ENCODE assay signal across 8 mouse cellular contexts in genomic region chr16:30549966-30550747, GRCm38 (mm10). TPM values are rescaled to one million over a fixed set of nuclear protein-coding genes. Genes with fewer than 3 reads are reported as not detected.
A peak's percentile ranks its signal among the peaks of the same experiment; 100 is the strongest.
DNase-seq lines count a peak whose midpoint lies in the region; ATAC-seq lines count a peak whose summit lies in the region.

No protein-coding gene starts in this region.

- peaks cover 24% of the 10 kb centered on the region for H3K27me3 ChIP-seq in forebrain, embryonic 10.5 days (ENCODE audit: poor library complexity, severe bottlenecking)
- no peaks in the 10 kb centered on the region for H3K27me3 ChIP-seq in heart, embryonic 15.5 days
- peaks cover 66% of the 10 kb centered on the region for H3K27me3 ChIP-seq in liver, embryonic 12.5 days (replicated peaks)
- H3K27me3 ChIP-seq in splenic B cell, adult 2 months (ENCODE audit: control insufficient read depth, insufficient read depth, low read length, poor library complexity, severe bottlenecking) = no peaks in the 10 kb centered on the region; the same call in 1 of the 2 replicates

- under 1% methylated on average over 63 of the region's 63 CpGs for WGBS in forebrain, embryonic 10.5 days
- under 1% methylated on average over 59 of the region's 63 CpGs for WGBS in heart, embryonic 15.5 days
- WGBS in liver, embryonic 12.5 days (ENCODE audit: insufficient replicate concordance) = 3% methylated on average over 63 of the region's 63 CpGs

- DNase-seq in CD8-positive naive resting alpha-beta T cell, adult 2 months (ENCODE audit: low read depth in 2 of 2, low spot score in 2 of 2) = peak; percentile 67 to 68
- peak; percentile 38 for DNase-seq in c-Kit-negative CD71-positive TER-119-positive erythroid progenitor cells, embryonic 14.5 days (ENCODE audit: low read depth, low spot score)
- peak; percentile 80 for DNase-seq in forebrain, embryonic 10.5 days (ENCODE audit: extremely low spot score, low spot score)
- DNase-seq in kidney, postnatal 10 days = peak; percentile 90
- peak; percentile 82 for DNase-seq in naive thymus-derived CD4-positive, alpha-beta T cell, adult 2 months (ENCODE audit: low read depth)
- peak; percentile 77 for DNase-seq in splenic B cell, adult 2 months (ENCODE audit: low read depth, low spot score)

- peaks cover 14% of the 10 kb centered on the region; the same call in 1 of the 2 replicates for H3K9me3 ChIP-seq in forebrain, embryonic 10.5 days
- H3K9me3 ChIP-seq in heart, embryonic 15.5 days (replicated peaks) = peaks cover 4% of the 10 kb centered on the region
- no peaks in the 10 kb centered on the region for H3K9me3 ChIP-seq in liver, embryonic 12.5 days (replicated peaks)

- H3K9ac ChIP-seq in heart, embryonic 15.5 days = peak overlapping the region; percentile 96
- peak overlapping the region; percentile 74 for H3K9ac ChIP-seq in liver, embryonic 12.5 days

- peak overlapping the region; percentile 78 for H3K4me3 ChIP-seq in forebrain, embryonic 10.5 days
- H3K4me3 ChIP-seq in heart, embryonic 15.5 days = peak overlapping the region; percentile 84
- peak overlapping the region; percentile 67 for H3K4me3 ChIP-seq in liver, embryonic 12.5 days

- H3K36me3 ChIP-seq in forebrain, embryonic 10.5 days (replicated peaks) = peaks cover 30% of the 10 kb centered on the region
- H3K36me3 ChIP-seq in heart, embryonic 15.5 days = peaks cover 23% of the 10 kb centered on the region; the same call in 1 of the 2 replicates
- peaks cover 4% of the 10 kb centered on the region; the same call in 1 of the 2 replicates for H3K36me3 ChIP-seq in liver, embryonic 12.5 days
- H3K36me3 ChIP-seq in splenic B cell, adult 2 months (ENCODE audit: control insufficient read depth, insufficient read depth, low read length, poor library complexity, severe bottlenecking) = no peaks in the 10 kb centered on the region

- peak; percentile 76 for ATAC-seq in heart, embryonic 15.5 days (replicated peaks; ENCODE audit: insufficient number of reproducible peaks, insufficient read depth, low FRiP score, low read depth)
- peak; percentile 87 for ATAC-seq in liver, embryonic 12.5 days

- peak overlapping the region; percentile 80 for H3K4me2 ChIP-seq in heart, embryonic 15.5 days
- H3K4me2 ChIP-seq in liver, embryonic 12.5 days = peak overlapping the region; percentile 98

- H3K27ac ChIP-seq in forebrain, embryonic 10.5 days = peak overlapping the region; percentile 94
- peak overlapping the region; percentile 72 for H3K27ac ChIP-seq in heart, embryonic 15.5 days
- H3K27ac ChIP-seq in liver, embryonic 12.5 days = no peak overlapping the region

- H3K4me1 ChIP-seq in forebrain, embryonic 10.5 days = peaks cover 30% of the 10 kb centered on the region
- peaks cover 34% of the 10 kb centered on the region for H3K4me1 ChIP-seq in heart, embryonic 15.5 days (replicated peaks)
- H3K4me1 ChIP-seq in liver, embryonic 12.5 days = peaks cover 23% of the 10 kb centered on the region

RNA-seq across cellular contexts. Expression of gene Tmem44, which starts 0.5 kb away (rescaled TPM):
- 18.8 and 19.9 TPM in 2 replicates for polyA plus RNA-seq in forebrain, embryonic 10.5 days (2016; fragmentation: Nextera tagmentation; extraction: Ambion mirVana)
- polyA plus RNA-seq in heart, embryonic 15.5 days (2015; fragmentation: Nextera tagmentation; extraction: Ambion mirVana) = 19.3 and 22.2 TPM in 2 replicates
- 1.5 and 1.7 TPM in 2 replicates for polyA plus RNA-seq in liver, embryonic 12.5 days (2016; fragmentation: Nextera tagmentation; extraction: Ambion mirVana)

RNA-seq across cellular contexts. Expression of gene Lsg1, which starts 37.2 kb away (rescaled TPM):
- polyA plus RNA-seq in forebrain, embryonic 10.5 days (2016; fragmentation: Nextera tagmentation; extraction: Ambion mirVana) = 86.6 and 87.4 TPM in 2 replicates
- 34.8 and 36.2 TPM in 2 replicates for polyA plus RNA-seq in heart, embryonic 15.5 days (2015; fragmentation: Nextera tagmentation; extraction: Ambion mirVana)
- 49.2 and 50.9 TPM in 2 replicates for polyA plus RNA-seq in liver, embryonic 12.5 days (2016; fragmentation: Nextera tagmentation; extraction: Ambion mirVana)

RNA-seq across cellular contexts. Expression of gene Fam43a, which starts 49.4 kb away (rescaled TPM):
- 13.8 and 14.7 TPM in 2 replicates for polyA plus RNA-seq in forebrain, embryonic 10.5 days (2016; fragmentation: Nextera tagmentation; extraction: Ambion mirVana)
- polyA plus RNA-seq in heart, embryonic 15.5 days (2015; fragmentation: Nextera tagmentation; extraction: Ambion mirVana) = 17.5 and 20.5 TPM in 2 replicates
- 8.8 and 9.2 TPM in 2 replicates for polyA plus RNA-seq in liver, embryonic 12.5 days (2016; fragmentation: Nextera tagmentation; extraction: Ambion mirVana)

Comparison
In these comparisons a context has a peak if more than half of its experiments do, and no peak if none do; other contexts are left out.
1. DNase-seq: peak in every context shown above with its lines; median percentile 90 in kidney, postnatal 10 days; 82 in naive thymus-derived CD4-positive, alpha-beta T cell, adult 2 months; 80 in forebrain, embryonic 10.5 days; 77 in splenic B cell, adult 2 months; 68 in CD8-positive naive resting alpha-beta T cell, adult 2 months; 38 in c-Kit-negative CD71-positive TER-119-positive erythroid progenitor cells, embryonic 14.5 days.